Mouse (Mus musculus) kidney, adult 18-20 months (tissue): Measurements from ENCODE around the gene Srsf4.
A peak's percentile ranks its signal among the peaks of the same experiment; 100 is the strongest.

Source experiments
- DNase-seq: peaks from one replicate; pipeline ENCODE4 v3.0.0; 2021

Srsf4 gene

DNA sequence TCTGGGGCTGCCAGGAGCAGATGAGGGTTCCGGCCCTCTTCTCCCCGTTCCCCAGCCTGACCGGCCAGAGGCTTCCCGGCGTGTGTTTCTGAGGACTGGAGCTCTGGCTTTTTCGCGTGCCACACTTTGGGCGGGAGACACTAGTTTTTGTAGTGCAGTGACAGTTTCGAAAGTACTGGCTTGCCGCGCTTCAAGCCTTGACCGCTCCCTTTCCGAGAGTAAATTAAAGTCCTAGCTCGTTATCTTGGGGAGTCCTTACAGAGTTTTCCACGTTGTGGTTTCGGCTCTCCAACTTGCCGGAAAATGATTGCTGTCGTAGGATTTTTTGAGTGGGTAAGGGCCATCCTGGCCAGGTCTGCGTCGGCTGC lies 736 bp downstream of the Srsf4 start:
- DNase-seq = no peak

DNA sequence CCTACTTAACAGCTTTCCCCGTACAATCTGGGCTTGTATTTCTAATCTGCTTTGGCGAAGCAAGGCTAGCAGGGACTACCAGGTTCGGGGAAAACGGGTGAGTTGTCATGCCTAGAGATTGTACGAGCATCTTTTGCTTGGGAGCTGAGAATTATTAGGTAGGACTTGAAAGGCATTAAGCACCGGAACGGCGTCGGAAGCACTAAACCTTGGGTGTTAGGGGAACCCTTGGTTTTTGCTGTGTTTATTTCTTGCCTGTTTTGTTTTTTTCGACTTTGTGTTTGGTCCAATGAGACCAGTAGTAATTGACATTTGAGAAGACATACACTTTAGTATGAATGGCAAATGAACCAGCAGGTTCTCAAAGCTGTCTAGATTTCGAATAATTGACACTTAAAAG lies 1.1 kb downstream of the Srsf4 start:
- no peak for DNase-seq

DNA sequence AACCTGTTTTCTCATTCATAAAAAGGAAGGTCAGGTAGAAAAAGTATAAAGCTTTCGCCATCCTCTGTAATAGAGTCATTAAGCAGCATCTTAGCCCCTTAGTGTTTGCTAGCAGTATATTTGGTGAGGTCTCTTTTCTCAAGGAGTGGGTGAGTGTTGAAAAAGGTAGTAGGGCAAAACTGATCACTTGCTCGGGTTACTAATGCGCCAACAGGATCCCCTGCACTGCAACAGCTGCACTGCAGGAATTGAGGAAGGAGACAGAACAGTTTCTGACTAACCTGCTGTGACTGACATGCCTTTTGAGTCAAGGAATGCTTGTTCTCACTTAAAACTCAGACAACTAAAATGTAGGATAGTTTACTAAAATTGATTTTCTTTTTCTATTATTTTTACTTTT lies 1.8 kb downstream of the Srsf4 start:
- DNase-seq = no peak

DNA sequence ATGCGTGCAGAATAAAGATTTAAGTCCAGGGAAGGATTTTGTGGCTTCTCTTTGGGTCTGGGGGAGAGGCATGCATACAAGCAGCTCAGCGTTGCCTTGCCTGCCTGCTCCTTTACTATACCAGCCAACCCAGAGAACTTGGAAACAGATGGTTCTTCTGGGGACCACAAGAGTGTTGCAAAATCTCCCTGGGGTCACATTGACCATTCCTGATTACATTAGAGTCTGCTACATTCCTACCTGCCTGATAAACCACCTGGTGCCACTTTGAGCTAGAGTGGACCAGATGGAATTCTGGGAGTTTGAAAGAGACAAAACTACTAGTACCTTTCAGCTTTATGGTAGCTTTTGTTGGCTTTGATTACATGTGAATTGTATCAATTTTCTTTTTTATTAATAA lies 3.4 kb downstream of the Srsf4 start:
- DNase-seq = no peak

DNA sequence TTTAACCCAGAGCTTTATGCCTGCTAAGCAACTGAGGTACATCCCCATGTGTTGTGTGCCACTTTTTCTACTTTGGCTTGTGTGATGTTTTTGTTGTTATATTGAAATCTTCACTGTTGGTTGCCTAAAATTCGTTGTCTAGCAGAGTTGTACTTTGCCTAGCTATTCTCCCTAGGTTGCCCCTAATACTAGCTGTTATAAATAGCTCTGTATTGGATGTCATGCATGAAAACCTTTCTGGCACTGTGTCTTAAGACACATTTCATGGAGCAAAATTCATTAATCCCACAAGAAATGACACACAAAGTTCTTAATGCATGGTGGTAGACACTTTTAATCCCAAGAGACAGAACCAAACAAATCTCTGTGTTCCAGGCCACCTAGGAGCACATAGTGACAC lies 6.3 kb downstream of the Srsf4 start:
- no peak for DNase-seq

DNA sequence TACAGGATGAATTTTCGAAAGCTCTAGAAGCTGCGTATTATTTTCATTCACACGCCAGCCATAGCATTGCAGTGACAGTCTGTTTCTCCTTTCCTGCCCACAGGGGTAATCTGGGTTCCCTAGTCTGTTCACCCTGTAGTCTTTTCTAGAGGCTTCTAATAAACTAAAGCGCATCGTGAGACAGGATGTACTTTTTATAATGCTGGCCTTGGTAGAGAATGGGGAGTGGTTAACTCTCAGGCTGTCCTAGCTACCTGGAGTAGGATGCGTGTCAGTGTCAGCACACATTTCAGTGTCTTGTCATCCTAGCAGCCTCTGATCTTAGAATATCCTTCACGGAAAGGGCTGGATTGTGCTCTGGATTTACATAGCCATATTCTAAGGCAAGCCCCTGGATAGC lies 7.9 kb downstream of the Srsf4 start:
- DNase-seq = no peak

DNA sequence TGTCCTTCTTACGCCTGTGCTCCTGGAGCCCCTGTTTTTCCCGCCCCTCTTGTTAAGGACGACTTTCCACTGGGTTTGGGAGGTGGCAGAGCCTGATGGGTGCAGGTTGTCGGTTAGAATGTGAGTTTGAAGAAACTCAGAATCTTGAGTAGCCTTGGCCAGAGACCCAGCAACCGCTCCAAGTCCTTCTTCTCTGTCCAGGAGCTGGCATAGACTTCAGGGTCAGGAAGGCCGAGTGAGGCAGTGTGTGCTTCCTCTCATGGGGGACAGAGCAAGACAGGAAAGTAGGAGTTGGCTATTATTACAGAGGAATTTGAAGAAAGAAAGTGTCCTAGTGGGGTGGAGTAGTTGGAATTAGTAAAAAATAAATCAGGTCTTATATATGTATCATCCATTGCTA lies 10.2 kb downstream of the Srsf4 start:
- no peak for DNase-seq

DNA sequence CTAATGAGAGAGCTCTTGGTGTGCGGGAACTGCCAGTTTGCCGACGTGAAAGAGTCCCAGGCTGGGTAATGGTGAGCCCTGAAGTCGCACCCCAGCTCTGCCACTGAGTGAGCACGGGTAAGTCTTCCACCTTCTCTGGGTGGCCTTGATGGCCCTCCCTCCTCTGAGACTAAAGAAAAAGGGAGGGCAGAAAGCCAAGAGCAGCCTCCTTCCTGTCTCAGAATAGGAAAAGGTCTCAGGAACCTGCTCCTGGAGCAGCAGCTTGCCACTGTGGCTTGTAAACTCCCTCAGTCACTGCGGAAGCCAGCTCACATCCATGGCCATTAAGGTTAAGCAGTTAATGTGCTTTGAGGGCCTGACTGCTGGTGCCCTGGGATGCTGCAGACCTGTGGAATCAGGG lies 12.0 kb downstream of the Srsf4 start:
- DNase-seq = no peak

DNA sequence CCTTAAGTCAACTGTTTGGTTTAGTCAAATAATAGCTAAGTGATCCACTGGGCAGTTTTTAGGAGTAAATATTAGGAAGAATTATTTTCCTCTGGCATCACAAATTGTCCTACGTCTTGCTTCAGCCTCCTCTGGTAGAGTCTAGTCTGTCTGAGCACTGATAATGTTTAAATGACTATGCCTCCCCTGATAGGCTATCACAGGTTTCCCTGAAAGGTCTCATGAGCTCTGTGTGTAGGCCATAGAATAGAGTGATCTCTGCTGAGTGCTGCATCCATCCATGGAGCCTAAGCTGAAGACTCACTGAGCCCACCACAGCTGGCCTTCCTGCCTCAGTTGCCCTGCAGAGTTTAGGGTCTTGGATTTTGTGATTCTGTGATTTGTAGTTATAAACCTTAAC lies 15.1 kb downstream of the Srsf4 start:
- DNase-seq = no peak

DNA sequence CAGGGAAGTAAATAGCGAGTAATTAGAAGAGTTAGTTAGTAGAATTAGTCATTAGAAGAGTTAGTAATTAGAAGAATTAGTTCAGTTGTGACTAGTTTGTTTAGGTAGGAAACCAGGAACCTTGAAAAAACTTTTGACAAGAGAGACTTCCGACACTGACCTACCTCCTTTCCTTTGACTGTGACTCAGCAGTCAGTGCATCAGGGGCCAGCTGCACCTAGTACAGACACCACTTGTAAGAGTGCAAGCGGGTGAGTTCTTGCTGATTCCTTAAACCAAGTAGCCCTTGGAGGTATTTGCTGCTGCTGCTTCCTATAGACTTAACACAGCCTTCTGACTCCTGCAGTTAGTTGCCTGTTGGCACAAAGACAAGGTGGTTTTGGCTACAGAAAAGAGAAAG lies 17.3 kb downstream of the Srsf4 start:
- DNase-seq = no peak

DNA sequence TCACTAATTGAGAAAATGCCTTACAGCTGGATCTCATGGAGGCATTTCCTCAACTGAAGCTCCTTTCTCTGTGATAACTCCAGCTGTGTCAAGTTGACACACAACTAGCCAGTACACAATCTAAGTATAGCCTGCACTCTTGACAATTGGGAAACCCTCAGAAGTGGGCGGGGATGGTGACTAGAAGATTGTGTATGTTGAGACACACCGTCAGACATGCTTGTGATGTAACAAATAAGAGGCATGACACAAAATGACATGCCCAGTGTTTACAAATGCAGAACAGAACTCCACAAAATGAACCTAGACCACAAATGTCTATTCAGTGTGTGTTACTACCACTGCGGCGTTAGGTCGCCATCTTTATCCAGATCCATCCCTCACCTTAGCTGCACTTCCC lies 23.7 kb downstream of the Srsf4 start:
- no peak for DNase-seq

DNA sequence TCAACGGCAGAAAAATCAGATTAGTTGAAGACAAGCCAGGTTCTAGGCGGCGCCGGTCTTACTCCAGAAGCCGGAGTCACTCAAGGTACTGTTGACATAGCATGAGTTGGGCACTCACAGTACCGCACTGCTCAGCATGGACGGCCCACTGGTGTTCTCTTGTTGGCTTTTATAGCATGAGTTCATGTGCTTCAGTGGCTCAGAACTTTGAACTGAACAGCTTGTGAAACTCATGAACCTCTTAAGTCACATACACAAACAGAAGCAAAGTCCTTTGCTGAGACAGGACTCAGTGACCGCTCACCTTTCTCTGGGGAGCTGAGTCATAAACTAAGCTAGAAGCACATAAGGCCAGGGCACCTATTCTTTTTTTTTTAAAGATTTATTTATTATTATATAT lies 24.4 kb downstream of the Srsf4 start:
- DNase-seq = peak; percentile 71

DNA sequence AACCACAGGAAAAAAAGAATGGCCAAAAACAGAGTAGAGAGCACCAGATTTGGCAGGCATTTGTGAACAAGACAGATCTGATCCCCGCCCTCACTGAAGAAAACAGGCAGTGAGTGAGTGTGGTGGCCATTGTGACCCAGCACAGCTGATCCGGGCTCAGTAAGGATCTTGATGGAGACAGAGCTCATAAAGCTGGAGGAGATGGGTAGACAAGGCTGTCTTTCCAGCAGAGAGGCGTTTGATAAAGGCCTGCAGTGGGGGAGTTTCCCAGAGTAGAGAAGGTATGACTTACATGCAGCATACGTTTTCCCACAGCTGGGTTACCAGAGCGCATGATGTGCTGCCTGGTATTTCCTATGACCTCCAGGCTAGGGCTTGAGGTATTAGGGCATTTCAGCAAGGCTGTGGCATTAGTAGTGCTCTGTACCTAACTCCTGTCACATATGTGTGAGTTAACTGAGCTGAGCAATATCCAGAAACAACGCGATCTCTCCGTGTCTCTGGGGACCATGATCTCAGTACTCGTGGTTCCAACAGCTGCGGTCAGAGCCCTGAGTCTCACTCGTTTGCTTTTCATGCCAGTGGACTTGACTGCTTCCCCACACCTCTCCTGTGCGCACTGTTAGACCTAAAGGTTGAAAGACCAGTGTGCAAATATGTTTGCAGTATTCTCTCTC lies 25.2 kb downstream of the Srsf4 start:
- DNase-seq = no peak

DNA sequence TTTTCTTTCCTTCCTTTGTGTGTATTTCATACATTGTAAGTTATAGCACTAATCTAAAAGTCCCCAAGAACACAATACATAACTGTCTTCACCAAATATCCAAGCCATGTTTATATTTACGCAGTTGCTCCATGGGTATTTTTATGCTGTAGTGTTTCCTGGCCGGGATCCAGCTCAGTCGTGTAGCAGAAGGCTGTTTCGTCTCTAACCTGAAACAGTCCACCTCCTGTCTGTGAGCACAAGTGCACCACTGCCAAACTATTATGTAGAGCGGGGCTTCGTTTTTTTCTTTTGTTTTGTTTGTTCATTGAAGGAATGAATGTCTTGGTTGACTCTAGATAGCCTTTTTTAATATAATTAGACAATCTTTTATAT lies 25.8 kb downstream of the Srsf4 start:
- DNase-seq = no peak

DNA sequence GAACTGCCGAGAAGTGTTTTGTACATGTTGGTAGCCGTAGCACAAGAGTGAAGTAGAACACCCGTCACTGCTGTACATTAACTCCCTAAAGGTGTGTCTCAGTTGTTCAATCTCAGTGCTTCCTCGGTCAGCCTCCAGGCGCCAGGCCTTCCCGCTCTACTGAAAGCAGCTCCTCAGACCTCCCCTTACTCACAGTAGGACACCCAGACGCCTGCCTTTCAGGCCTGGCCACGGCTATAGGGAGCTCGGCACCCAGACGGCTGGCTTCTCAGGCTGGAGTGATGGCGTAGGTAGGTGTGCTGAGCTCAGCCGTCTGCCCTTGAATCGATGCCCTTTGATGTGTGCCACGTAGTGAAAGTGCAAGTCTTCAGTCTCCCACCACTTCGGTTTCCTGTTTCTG lies 27.7 kb downstream of the Srsf4 start:
- DNase-seq = no peak

DNA sequence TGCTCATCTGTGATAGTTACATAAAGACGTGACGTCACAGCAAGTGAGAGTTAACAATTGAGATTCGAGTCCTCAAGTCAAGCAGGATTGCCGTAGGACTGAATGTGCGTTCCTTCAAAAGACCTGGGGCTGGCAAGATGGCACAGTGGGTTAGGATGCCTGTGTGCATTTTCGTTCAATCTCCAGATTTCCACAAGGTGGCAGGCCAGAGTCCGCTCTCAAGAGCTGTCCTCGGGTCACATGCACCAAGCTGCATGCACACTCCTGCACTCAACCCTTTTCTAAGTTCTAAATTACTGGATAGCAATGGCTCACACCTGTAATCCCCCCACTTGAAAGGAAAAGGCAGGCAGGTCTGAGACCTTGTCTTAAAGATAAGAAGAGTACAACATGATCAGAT lies 31.1 kb downstream of the Srsf4 start:
- DNase-seq = peak; percentile 69

DNA sequence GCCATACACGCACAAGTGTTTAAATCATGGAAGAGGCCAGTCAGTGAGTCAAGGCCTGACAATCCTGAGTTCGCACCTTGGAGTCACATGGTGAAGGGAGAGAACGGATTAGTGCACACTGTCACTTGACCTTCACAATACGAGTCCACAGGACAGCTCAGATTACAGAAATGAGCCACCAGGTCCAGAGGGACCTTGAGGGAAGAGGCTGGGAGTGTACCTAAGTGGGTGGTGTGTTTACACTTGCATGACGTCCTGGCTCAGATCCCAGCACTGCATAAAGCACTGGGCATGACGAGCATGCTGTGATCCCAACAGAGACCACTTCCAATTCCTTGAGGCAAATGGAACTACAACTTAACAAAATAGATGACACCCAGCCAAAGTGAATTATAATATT lies 33.0 kb downstream of the Srsf4 start:
- no peak for DNase-seq

DNA sequence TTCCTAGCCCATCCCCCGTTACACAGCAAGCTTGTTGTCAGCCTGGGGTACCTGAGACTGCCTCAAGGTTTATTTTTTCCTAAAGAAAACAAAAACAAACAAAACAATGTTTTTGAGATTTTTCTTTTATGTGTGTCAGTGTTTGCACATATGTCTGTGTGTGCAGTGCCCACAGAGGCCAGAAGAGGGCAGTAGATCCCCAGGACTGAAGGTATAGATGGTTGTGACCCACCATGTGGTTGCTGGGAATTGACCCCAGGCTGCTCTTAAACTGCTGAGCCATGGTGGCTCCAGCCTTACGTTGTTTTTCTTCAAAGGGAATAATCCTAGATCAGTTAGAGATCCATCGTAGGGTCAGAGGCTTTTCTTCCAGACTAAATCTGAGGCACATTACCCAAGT lies 34.5 kb downstream of the Srsf4 start:
- DNase-seq = no peak

DNA sequence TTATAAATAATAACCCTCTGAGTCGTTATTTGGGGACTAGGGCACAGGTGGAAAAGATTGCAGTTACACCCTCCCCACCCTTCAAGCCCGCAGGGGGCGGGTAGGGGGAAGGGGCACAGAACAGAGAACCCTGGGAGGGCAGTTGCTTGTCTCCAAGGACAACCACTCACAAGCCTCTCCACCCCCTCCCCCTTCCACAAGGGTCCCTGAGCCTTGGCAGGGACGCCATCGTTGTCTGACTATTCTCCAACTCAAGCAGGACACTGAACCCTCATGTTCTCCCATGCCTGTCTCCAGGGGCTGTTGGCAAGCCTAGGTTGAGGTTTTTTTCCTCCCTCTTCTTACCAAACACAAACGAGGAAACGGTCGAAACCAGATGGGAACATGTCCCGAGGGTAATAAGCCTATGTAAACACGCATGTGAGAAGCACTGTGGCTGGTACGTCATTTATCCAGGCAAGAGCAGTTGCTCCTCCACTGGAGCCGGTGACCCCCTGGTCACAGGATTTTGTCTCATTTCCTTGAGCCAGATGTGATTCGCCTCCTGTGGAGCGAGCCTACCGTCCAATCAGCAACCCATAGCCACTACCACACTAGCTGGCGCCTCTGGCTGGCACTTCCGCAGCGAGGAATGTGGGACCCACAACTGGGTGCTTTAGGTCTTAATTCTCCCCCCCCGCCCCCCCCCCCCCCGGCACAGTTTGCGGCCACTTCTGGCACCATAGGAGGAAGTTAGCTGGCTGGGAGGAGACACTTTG lies 37.0 kb downstream of the Srsf4 start:
- DNase-seq = peak; percentile 41

DNA sequence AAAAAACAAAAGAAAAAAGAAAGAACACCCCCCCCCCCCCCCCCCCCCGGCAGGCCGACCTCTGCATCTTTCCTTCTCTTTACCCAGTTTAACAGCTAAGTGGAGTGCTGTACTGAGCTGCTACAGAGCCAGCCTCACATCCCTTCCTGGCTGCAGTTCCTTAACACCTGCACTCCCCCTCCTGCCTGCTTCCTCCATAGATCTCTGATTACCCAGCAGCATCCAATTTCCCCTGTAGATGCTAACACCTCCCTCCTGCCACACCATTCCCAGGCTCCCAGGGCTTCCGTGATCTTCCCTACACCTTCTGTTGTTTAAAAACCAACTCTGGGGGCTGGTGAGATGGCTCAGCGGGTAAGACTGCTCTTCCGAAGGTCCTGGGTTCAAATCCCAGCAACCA lies 38.1 kb downstream of the Srsf4 start:
- DNase-seq = no peak

DNA sequence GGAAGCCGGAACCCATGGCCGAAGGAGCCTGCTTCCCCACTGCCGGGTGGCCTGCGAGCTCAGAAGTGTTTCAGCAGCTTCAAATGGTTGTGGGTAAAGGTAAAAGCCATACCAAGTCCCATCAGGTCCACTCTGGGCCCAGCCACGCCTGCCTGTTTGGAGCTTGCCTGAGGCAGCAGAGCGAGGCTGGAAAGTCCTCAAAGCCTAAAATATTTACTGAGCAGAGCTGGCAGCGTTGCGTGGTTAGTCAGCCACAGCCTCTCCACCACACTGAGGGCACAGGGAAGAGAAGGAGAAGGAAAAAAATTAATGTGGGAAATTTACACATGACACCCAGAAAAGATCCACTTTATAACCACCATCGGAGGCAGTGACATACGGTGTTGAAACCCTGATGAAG lies 40.1 kb downstream of the Srsf4 start:
- DNase-seq = no peak

DNA sequence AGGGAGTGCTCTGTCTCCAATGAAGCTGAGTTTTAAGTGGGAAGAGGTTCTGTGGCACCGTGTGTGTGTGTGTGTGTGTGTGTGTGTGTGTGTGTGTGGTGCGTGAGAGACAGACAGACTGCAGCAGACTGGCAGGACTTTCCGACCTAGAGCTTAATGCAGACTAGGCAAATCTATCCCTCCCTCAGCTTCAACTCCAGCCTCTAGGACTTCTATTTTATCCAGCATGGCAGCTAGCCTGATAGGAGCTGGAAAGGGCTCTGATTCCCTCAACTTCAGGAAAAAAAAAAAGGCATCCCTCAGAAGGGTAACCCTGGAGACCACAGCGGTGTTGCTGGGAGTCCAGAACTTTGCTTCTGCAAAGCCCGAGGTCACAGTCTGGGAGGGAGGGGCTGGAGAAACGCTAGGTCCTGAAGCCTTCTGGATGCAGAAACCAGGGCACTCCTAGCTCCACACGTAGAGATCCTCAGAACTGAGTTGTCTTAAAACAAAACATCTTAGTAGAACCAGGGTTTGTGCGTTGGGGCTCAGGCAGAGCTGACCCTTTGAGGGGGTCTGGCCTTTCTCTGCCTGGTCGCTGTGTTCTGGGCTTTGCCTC lies 40.7 kb downstream of the Srsf4 start:
- no peak for DNase-seq

DNA sequence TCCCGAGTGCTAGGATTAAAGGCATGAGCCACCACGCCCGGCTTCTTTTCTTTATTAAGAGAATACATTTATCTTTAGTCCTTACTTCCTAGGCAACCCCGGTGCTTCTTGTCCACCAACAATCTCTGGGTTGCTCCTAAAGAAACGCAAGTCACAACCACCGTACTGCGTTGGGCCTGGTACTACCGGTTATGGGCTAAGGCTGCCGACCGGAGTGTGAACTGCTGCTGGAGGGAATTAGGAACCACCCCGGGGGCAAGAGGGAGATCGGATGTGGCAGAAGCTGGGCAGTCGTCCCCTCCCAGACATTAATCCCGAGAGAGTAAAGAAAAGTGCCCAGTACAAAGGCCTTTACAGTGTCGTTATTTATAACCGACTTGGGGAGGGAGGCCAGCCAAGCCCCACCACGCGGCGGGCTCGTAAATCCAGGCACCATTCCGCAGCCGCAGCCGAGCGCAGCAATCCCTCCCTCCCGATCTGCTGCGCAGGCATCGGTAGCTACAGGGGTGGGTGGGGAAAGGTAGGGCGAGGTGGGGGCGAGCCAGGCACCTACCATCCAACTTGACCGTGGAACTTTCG lies 41.6 kb downstream of the Srsf4 start:
- DNase-seq = peak; percentile 60

DNA sequence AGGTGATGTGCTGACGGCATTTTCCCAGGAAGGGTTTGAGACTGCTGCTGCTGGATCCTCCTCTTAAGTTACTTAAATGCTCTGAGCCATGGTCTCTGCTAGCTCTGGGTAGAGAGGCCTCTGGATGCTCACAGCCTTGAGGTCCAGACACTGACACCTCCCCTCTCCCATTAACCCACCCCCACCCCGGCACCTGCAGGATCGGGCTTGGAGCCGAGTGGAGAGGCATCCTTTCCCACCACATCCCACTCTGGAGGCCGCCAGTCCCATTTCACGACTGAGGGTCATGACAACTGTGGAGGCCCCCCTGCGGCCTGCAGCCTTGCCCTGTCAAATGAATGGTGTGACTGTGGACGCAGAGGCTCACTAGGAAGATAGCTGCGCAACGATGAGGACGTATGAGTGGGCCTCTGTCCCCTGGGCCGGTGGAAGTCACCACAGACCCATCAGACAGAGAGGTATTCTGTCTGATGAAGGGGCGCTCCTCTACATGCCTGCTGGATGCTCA lies 42.5 kb downstream of the Srsf4 start:
- no peak for DNase-seq
